Mouse (Mus musculus): ENCODE measurements around the gene Bend7. TPM values are rescaled to one million over a fixed set of nuclear protein-coding genes. Genes with fewer than 3 reads are reported as not detected.

The Bend7 gene
- polyA plus RNA-seq, 1 experiment from 2014 or later, result 4.9 TPM

DNA sequence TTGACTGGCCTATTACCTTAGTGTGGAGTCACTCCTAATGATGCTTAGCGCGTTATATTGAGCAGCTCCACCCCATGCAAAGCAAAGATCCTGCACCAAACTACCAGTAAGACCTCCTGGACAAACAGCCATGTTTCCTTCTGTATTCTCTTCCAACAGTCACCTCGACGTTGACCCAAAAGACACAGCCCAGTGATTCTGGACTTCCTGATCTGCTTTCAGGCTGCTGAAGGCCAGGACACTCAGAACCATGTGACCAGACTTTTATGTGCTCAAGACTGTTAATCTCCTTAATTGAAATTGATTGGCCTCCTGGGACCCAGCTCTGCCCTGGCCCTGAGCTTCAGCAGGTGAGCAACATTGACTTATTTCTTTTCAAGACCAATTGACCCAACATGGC is 111.4 kb downstream of the Bend7 start:
- H3K36me3 ChIP-seq, result no peaks in the 10 kb centered on the region
- H3K27ac ChIP-seq, result peak overlapping the region; percentile 68
- H3K4me3 ChIP-seq (replicated peaks), result no peak overlapping the region
- H3K4me2 ChIP-seq, result no peak overlapping the region
- ATAC-seq (ENCODE audit: insufficient read depth, low FRiP score, low read depth), result no peak; the same call in 1 of the 2 replicates
- no peaks in the 10 kb centered on the region for H3K9me3 ChIP-seq
- 79% methylated on average over 4 of the region's 4 CpGs for WGBS
- H3K27me3 ChIP-seq (replicated peaks), result no peaks in the 10 kb centered on the region
- H3K4me1 ChIP-seq, result peaks cover 8% of the 10 kb centered on the region; the same call in 1 of the 2 replicates
- H3K9ac ChIP-seq, result no peak overlapping the region

DNA sequence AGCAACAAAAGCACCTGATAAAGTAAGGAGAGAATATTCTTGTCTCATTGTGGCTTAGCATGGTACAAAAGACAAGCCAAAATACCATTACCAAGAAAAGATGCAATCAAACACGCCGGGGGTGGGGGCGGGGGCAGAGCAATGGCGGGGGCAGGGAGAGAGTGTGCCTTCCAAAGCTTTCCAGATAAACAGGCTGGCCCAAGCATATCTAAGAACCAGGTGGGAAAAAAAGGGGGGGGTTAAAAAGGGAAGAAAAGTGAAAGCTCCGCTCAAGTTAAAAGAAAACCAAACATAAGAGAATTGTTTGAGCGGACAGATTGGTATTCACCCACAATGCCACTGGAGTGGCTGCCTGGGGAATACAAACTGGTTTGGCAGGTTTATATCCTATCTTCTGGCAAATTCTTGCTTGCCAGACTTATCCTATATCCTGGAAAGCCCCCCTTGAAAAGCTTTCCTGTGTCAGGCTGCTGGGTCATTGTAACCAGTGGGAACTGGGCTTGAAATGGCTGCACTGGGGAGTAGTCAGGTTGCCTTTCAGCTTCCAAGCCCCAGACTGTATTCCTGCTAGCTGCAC is 111.9 kb downstream of the Bend7 start:
- peak; percentile 78 for ATAC-seq (ENCODE audit: insufficient read depth, low FRiP score, low read depth)
- Histone ChIP-seq H3K36me3 (no peaks in the 10 kb centered on the region), H3K4me3 (replicated peaks) (no peak overlapping the region), H3K4me1 (peaks cover 8% of the 10 kb centered on the region; the same call in 1 of the 2 replicates), H3K9ac (no peak overlapping the region), H3K4me2 (no peak overlapping the region), H3K9me3 (no peaks in the 10 kb centered on the region), H3K27me3 (replicated peaks) (no peaks in the 10 kb centered on the region), H3K27ac (peak overlapping the region; percentile 69)
- 61% methylated on average over 6 of the region's 6 CpGs for WGBS

DNA sequence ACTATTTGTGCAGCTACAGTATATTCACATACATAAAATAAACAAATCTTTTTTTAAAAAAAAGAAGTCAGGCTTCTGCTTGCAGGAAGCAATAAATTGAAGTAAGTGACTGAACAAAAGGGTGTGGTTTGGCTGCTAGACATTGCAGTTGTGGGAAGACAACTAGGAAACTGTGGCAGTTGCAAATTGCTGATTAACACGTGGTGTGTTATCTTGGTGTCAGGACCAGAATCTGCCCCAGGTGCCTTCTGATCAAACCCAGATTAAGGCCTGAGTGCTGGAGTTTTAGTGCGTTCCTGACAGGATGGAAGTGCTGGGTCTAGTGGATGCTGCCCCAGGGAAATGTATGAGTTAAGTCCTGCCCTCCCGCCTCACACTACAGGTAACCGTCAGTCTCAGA is 113.9 kb downstream of the Bend7 start:
- no peak overlapping the region for H3K27ac ChIP-seq
- H3K4me2 ChIP-seq, result no peak overlapping the region
- H3K4me1 ChIP-seq, result peaks cover 8% of the 10 kb centered on the region; the same call in 1 of the 2 replicates
- H3K36me3 ChIP-seq, result no peaks in the 10 kb centered on the region
- H3K27me3 ChIP-seq (replicated peaks), result no peaks in the 10 kb centered on the region
- no peak for ATAC-seq (ENCODE audit: insufficient read depth, low FRiP score, low read depth)
- 45% methylated on average over 4 of the region's 4 CpGs for WGBS
- no peaks in the 10 kb centered on the region for H3K9me3 ChIP-seq
- H3K4me3 ChIP-seq (replicated peaks), result no peak overlapping the region
- H3K9ac ChIP-seq, result no peak overlapping the region

DNA sequence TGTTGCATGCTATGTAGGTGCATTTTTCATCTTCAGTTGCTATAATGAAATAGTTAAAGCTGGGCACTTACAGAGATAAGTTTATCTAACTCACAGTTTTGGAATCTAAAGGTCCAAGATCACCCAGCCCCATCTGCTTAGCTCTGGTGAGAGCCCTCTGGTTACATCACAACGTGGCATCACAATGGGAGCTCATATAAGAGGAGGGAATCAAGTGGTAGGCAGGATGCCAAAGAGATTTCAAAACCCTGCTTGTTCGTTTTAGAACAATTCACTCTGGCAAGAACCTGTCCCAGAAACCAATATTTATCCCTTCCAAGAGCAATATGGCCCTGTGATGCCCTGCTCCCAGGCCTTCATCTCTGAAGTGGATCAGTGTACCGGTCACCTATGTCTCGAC is 114.5 kb downstream of the Bend7 start:
- no peak for ATAC-seq (ENCODE audit: insufficient read depth, low FRiP score, low read depth)
- no peak overlapping the region for H3K27ac ChIP-seq
- H3K4me3 ChIP-seq (replicated peaks), result no peak overlapping the region
- no peaks in the 10 kb centered on the region for H3K27me3 ChIP-seq (replicated peaks)
- H3K9me3 ChIP-seq, result no peaks in the 10 kb centered on the region
- no peak overlapping the region for H3K9ac ChIP-seq
- no peak overlapping the region for H3K4me2 ChIP-seq
- H3K36me3 ChIP-seq, result no peaks in the 10 kb centered on the region
- H3K4me1 ChIP-seq, result peaks cover 8% of the 10 kb centered on the region; the same call in 1 of the 2 replicates
- 69% methylated on average over 4 of the region's 4 CpGs for WGBS

DNA sequence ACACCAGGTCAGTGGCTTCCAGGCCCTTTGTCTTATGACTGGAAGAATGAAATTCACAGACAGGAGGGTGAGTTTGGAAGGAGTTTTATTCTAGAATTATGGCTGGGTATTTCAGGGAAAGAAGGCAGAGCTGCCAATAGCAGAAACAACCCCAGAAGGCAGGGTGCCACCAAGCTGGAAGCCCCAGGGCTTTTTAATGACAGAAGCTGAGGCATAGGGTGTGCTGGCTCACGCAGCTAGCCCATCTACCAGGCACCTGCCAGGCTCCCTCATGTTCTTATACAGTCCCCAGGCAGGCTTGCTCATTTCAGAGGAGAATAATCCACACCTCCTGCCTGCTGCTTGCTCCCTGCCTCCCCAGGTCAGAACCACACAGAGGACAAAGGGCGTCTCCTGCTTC is 131.8 kb downstream of the Bend7 start:
- Histone ChIP-seq H3K4me1 (no peaks in the 10 kb centered on the region), H3K4me3 (replicated peaks) (no peak overlapping the region), H3K27me3 (replicated peaks) (no peaks in the 10 kb centered on the region), H3K9ac (no peak overlapping the region), H3K9me3 (no peaks in the 10 kb centered on the region), H3K27ac (no peak overlapping the region), H3K36me3 (no peaks in the 10 kb centered on the region), H3K4me2 (no peak overlapping the region)
- ATAC-seq (ENCODE audit: insufficient read depth, low FRiP score, low read depth), result no peak
- WGBS, result 84% methylated on average over 2 of the region's 2 CpGs

Other genes with a start within 250 kb of the Bend7 start
- gene Prpf18, start 65.7 kb upstream of the Bend7 start, polyA plus RNA-seq (2015; fragmentation: Nextera tagmentation; extraction: Ambion mirVana), result 32.2 and 32.5 TPM in 2 replicates
- gene Sephs1, start 163.7 kb downstream of the Bend7 start, polyA plus RNA-seq (2015; fragmentation: Nextera tagmentation; extraction: Ambion mirVana), result 59.8 and 61.2 TPM in 2 replicates
- 68.4 and 69.4 TPM in 2 replicates for gene Phyh, start 201.2 kb downstream of the Bend7 start, polyA plus RNA-seq (2015; fragmentation: Nextera tagmentation; extraction: Ambion mirVana)